Mouse (Mus musculus) spleen, postnatal 36 days (tissue): Measurements from ENCODE around the gene Rint1.

Experiments
- DNase-seq, 2 experiments: peaks; one replicate each; pipeline ENCODE4 v3.0.0; 2022; ENCODE audit warnings: low spot score in 2 of 2, mixed read lengths in 1 of 2

Rint1 gene

GRCm38 (mm10) chr5:23864054-23864965, 76.8 kb downstream of the Rint1 start:
- DNase-seq = no peak

- no peak for DNase-seq
Measured at GRCm38 (mm10) chr5:23865941-23866340, 78.4 kb downstream of the Rint1 start.
